Mouse (Mus musculus): ENCODE measurements at regions not wholly inside any gene's neighbourhood (a gene's known extent, or its start where the extent isn't known, plus 50 kb on each side); places are given as distances from the start of the nearest gene placed in this dataset.

DNA sequence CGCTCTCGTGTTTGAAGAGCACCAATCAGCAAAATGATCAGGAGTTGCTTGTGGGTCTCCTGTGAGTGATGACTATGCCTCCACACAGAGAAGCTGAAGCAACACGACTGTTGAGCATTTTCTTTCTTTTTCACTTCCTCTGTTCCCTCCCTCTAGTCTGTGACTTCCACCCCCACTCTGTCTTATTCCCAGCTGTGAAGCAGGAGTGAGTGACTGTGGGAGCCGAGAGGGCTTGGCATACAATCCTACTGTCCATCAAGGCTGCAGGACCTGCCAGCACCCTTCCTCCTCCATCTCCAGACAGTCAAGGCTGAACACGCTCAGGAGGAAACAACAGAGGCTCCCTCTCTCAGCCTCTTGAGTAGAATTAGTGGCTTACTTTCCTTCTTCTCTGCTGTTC is 401.3 kb downstream of the Plcl1 start:
- Histone ChIP-seq H3K27ac (peak overlapping the region; percentile 32; the same call in 1 of the 2 replicates), H3K4me3 (no peak overlapping the region)
- DNase-seq, result no peak
- intact Hi-C loops (cut with DNase I), result no loop called here
- no peak for TF ChIP-seq CTCF (IDR thresholded peaks at IDR 0.05)

DNA sequence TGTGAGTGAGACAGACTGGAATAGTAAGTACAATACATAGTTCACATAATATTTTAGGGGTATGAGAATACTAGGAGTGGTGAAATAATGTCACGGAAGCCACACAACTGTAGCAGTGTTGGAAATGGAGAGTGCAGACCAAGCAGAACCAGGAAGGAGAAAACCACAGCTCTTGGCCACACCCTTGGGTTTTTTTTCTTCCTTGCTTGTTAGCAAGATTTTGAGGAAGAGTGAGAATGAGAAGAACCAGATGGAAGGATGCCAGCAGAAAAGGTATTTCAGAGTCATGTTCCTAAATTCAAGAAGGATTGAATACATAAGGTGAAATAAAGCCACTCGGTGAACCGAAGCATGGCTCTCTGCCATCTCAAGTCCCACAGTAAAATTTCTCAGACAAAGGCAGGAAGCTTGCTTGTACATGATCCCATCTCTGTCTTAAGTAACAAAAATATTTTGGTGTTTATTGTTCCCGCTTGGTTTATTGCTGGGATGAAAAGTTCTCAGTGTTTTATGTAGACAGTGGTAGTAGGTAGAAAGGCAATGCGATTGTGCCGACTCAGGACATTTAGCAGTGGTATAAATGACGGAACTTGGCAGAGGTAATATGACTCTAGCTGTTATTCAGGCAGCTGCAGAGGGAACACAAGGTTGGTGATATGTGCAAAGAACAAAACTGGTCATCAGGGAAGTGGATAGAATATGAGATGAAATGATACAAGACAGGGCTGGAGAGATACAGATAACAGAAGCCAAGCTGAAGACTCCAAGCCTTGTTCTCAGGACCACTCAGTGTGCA is 403.2 kb downstream of the Plcl1 start:
- Histone ChIP-seq H3K4me3 (no peak overlapping the region), H3K27ac (0 out of 2 replicates have a peak overlapping the region, but pooled peaks have one; percentile 9)
- no peak for TF ChIP-seq CTCF (IDR thresholded peaks at IDR 0.05)
- DNase-seq, result no peak
- intact Hi-C loops (cut with DNase I), result no loop called here

DNA sequence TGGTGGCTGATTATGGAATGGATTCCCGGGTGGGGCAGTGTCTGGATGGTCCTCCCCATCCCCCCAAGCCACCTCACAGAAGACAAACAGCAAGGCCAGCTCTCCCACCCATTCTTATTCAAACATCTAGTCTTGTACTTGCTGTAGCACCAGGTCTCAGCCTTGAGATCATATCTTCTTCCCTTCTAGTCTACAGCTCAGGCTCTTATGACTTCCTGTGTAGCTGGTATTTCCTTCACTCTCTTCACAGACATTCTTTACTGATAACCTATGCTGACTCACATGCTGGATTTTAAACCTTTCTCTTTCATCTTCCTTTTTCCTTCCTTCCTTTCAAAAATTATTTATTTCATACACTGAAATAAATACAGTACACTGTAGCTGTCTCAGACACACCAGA is 406.8 kb downstream of the Plcl1 start:
- intact Hi-C loops (cut with DNase I), result no loop called here
- no peak overlapping the region for H3K27ac ChIP-seq
- H3K4me3 ChIP-seq, result no peak overlapping the region
- DNase-seq, result no peak
- TF ChIP-seq CTCF (IDR thresholded peaks at IDR 0.05), result no peak

DNA sequence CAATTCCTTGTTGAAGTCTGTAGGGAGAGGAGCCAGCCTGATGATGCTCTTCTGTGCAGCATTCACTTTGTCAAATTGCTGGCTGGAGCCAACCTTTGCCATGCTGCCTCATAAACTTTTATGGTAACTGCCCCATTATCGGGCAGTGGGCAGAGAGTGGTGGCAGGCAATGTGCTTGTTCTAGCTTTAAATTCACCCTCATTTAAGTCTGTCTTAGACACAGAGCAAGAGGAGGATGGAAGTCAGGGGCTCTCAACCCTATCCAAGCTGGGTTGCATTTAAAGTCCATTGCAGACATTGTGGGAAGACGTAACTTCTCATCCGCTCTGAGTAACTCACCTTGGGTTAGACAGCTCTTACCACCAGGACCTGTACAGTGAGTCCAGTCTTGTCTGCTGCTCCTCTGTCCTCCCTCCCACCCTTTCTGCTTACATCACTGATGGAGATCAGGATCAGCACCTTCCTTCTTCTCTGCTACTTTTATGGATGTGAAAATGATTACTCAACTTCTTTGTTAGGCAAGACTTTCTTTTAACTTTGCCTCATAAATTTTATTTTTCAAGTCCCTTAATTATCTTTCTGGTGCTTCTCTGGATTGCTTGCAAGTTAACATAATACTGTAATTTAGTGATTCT is 415.3 kb downstream of the Plcl1 start:
- intact Hi-C loops (cut with DNase I), result no loop called here
- Histone ChIP-seq H3K4me3 (no peak overlapping the region), H3K27ac (no peak overlapping the region)
- no peak for TF ChIP-seq CTCF (IDR thresholded peaks at IDR 0.05)
- no peak for DNase-seq

DNA sequence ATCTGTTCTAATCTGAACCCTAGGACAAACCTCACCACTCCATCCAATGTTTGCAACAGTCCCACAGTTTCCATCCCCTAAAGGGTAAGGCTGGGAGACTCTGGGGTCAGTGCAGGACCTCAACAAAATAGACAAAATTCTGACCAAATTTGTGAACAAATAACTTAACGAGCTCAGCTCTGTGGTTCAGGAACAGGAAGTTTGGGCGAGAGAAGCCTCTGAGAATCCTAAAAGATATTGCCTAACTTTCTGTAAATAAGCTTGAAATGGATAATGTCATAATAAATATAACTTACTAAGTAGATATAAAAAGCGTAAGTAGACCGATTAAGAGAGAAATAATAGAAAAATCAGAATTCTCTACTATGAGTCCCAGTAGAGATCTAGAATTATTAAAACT is 416.9 kb downstream of the Plcl1 start:
- no peak overlapping the region for H3K27ac ChIP-seq
- H3K4me3 ChIP-seq, result no peak overlapping the region
- no peak for TF ChIP-seq CTCF (IDR thresholded peaks at IDR 0.05)
- DNase-seq, result no peak
- intact Hi-C loops (cut with DNase I), result no loop called here

DNA sequence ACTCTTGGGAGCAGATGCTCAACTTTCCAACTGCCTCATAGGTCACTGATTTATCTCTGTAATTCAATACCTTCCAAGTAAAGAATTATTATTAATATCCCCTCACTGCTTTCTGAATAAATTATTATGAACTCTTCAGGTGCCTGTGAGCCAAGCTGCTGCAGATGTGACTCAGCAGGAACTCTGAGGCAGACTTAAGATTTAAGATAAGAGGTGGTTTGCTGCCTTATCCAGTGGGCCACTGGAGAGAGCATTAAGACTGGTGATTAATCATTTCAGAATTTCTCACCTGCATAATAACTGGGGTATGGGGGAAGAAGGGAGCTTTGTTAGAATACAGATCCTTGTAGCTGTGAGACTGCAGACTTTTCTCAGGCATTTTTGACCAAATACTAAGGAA is 421.5 kb downstream of the Plcl1 start:
- no peak overlapping the region for H3K4me3 ChIP-seq
- no peak overlapping the region for H3K27ac ChIP-seq
- TF ChIP-seq CTCF (IDR thresholded peaks at IDR 0.05), result no peak
- no peak for DNase-seq
- intact Hi-C loops (cut with DNase I), result no loop called here

DNA sequence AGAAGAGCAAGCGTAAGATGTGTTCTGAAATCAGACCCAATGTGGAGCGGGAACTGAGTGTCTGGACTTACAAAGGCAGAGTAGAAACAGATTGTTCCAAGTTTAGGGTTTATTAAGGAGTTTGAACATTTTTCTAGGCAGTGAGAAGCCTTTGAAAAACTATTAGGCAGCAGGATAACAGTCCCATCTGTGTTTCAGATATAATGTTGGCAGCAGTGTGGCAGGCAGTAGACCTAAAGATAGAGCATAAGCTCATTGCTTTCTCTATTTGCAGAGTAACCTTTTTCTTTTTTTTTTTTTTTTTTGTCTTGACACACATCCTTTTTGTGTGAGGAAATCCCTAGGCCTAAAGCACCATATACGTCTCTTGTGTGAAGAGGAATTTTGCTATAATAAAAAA is 429.6 kb downstream of the Plcl1 start:
- TF ChIP-seq CTCF (IDR thresholded peaks at IDR 0.05), result no peak
- no peak for DNase-seq
- Histone ChIP-seq H3K27ac (no peak overlapping the region), H3K4me3 (no peak overlapping the region)
- intact Hi-C loops (cut with DNase I), result loop anchor here (5.0 kb wide), 1 partner anchor 98 kb away; no protein-coding TSS in a partner anchor

DNA sequence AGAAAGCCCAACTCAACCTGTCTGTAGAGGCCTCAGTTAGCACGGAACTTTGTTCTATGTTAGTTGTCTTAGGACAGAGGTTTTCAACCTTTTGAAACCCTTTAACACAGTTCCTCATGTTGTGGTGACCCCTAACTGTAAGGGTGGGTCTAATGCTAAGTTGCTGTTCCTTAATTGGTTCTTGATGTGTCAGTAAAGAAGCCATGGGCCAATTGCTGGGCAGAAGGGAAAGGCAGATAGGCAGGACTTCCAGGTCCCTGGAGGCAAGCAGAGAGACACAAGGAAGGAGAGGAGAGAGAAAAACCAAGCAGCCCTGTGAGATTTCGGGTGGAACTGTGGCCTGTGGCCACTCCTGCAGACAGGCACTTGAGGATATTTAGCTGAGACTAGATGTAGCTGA is 431.0 kb downstream of the Plcl1 start:
- DNase-seq, result no peak
- no peak for TF ChIP-seq CTCF (IDR thresholded peaks at IDR 0.05)
- no peak overlapping the region for H3K27ac ChIP-seq
- no peak overlapping the region for H3K4me3 ChIP-seq
- intact Hi-C loops (cut with DNase I), result loop anchor here (5.0 kb wide), 1 partner anchor 99 kb away; no protein-coding TSS in a partner anchor

DNA sequence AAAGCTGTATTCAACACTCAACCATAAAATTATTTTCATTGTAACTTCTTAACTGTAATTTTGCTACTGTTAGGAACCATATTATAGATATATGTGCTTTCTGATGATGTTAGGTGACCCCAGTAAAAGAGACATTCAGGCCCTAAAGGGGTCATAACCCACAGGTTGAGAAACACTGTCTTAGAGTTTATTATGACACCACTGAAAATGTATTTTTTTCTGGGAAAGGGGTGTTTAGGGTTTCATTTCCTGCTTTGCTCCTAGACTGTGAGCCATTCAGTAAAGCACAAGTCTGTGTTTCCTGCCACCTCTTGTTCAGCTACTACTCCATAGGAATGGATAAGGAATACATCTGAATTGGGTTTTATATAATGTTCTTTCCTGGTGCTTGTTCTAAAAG is 431.6 kb downstream of the Plcl1 start:
- DNase-seq, result no peak
- no peak overlapping the region for H3K27ac ChIP-seq
- H3K4me3 ChIP-seq, result no peak overlapping the region
- no peak for TF ChIP-seq CTCF (IDR thresholded peaks at IDR 0.05)
- intact Hi-C loops (cut with DNase I), result loop anchor here (5.0 kb wide), 1 partner anchor 100 kb away; no protein-coding TSS in a partner anchor

DNA sequence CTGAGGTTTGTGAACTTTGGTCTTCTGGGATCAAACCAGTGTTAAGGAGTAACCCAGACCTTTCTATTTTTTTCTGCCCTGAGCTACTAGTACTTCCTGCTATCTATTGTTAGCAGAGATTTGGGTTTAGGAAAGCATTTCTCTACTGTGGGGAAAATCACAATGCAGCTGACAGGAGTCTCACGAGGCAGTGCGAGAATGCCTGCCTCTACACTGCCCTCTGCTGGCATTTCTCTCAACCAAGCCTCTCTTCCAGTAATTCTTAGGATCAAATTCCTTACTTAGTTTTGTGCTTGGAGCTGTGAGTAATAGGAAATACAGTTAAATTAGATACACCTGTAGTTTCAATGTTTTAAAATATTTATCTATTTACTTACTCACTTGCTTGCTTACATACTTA is 432.4 kb downstream of the Plcl1 start:
- no peak overlapping the region for H3K27ac ChIP-seq
- DNase-seq, result peak; percentile 69
- peak; percentile 91 for TF ChIP-seq CTCF (IDR thresholded peaks at IDR 0.05)
- intact Hi-C loops (cut with DNase I), result loop anchor here (1.0 to 5.0 kb wide), 2 partner anchors 101 to 434 kb away; no protein-coding TSS in a partner anchor
- H3K4me3 ChIP-seq, result no peak overlapping the region

DNA sequence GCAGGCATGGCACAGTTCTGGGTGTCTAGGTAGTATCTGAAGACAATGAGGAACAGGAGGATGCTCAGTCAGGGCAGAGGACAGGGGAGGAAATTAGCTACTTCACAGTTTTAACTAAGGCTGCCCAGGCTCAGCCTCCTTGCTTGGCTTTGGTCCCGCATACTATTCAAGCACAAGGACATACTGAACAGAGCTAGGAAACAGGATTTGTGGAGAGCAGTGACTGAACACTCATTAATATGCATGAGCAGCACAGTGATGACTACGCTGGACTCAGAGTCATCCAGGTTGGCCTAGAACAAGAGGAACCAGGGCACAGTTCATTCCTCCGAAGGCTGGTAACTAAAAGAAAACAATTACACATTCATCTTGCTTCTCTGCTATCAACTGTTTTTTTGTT is 443.1 kb downstream of the Plcl1 start:
- TF ChIP-seq CTCF (IDR thresholded peaks at IDR 0.05), result no peak
- intact Hi-C loops (cut with DNase I), result no loop called here
- no peak for DNase-seq
- Histone ChIP-seq H3K4me3 (no peak overlapping the region), H3K27ac (no peak overlapping the region)

DNA sequence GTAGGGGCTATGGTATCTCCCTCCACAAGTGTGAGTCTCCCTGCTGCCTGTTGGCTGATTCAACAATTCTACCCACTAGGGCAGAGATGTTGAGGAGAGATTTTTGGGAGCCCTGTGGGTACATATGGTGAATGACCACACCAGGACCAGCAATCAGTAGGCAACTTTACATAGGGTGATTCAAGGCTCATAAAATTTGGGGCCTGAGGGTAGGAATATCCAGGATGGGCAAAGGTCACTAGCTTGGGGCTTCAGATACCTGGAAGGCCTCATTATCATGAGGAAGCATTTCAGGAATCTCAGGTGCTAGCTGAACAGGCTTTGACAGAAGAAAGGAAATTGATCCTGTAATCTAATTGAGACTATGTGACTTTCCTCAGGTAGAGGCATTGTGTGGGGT is 446.6 kb downstream of the Plcl1 start:
- TF ChIP-seq CTCF (IDR thresholded peaks at IDR 0.05), result no peak

DNA sequence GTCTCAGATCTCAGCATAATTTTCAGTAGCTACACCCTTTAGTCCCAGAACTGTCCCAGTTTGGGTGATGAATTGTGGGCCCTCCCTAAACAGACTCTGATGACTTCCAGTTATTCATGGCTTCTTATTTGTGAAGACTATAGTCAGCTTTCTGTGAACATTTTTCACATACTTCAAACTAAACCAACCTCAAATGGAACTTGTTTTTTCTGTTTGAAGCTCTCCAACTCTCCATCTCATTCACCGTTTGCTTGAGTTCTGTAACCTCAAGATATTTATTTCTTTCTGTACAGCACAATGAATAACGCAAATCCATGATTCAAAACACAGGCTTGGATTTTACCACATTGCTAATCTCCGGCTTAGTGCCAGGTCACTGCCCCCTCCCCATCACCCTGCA is 453.4 kb downstream of the Plcl1 start:
- no peak overlapping the region for H3K27ac ChIP-seq
- H3K4me3 ChIP-seq, result no peak overlapping the region
- intact Hi-C loops (cut with DNase I), result no loop called here
- DNase-seq, result no peak
- TF ChIP-seq CTCF (IDR thresholded peaks at IDR 0.05), result no peak

More for the DNA sequence above, 446.6 kb downstream of the Plcl1 start:
- Histone ChIP-seq H3K4me3 (no peak overlapping the region), H3K27ac (no peak overlapping the region)
- intact Hi-C loops (cut with DNase I), result no loop called here
- no peak for DNase-seq
